Comparison of ENCODE assay signal across 19 mouse cellular contexts in genomic region chr10:54841591-54841990, GRCm38 (mm10).
DNase-seq lines count a peak whose midpoint lies in the region.
"Had no signal": no experiment of that assay in that cellular context is flagged by ENCODE, and none has a peak within 500 bp of the region (broad histone marks: within the 10 kb centered on the region; RNA-seq: fewer than 3 reads in every experiment).

No protein-coding gene starts in this region.

- peak; percentile 28 for DNase-seq in layer of hippocampus, adult 11-12 months (ENCODE audit: low spot score)
- DNase-seq in layer of hippocampus, postnatal 25 days (ENCODE audit: extremely low spot score in 1 of 2, low spot score in 1 of 2), result no peak
- peak; percentile 3 to 6 for DNase-seq in right cerebral cortex, adult 2 months (ENCODE audit: low spot score in 2 of 2)
- no peak for DNase-seq in right cerebral cortex, postnatal 25 days
- DNase-seq in layer of hippocampus, adult 9-10 months (ENCODE audit: low spot score), result peak; percentile 53
- DNase-seq in heart, adult 11 months, result no peak
- no peak for DNase-seq in thymus, adult 18-20 months
- DNase-seq: adrenal gland, adult 8-10 months; B cell, adult 2 months; cerebellum, adult 8-10 months; cerebellum, postnatal 25 days; gastrocnemius, postnatal 14 days; kidney, adult 2 months; kidney, postnatal 36 days; liver, embryonic 13.5 days; lung, adult 18-20 months; lung, postnatal 10 days; midbrain, embryonic 14.5 days; retina, postnatal 1 day had no signal

Comparison
In these comparisons a context has a peak if more than half of its experiments do, and no peak if none do; other contexts are left out.
1. DNase-seq: peak in layer of hippocampus, adult 11-12 months (single experiment), right cerebral cortex, adult 2 months (2 of 2) and layer of hippocampus, adult 9-10 months (single experiment); none in layer of hippocampus, postnatal 25 days (0 of 2), right cerebral cortex, postnatal 25 days (single experiment), heart, adult 11 months (single experiment) and thymus, adult 18-20 months (0 of 2).